Mouse (Mus musculus): ENCODE measurements at regions not wholly inside any gene's neighbourhood (a gene's known extent, or its start where the extent isn't known, plus 50 kb on each side); places are given as distances from the start of the nearest gene placed in this dataset.

- DNase-seq, result no peak
Observed at GRCm38 (mm10) chr19:26938911-26939310, 53.2 kb downstream of the Gm815 start.

- no peak for DNase-seq
Observed at GRCm38 (mm10) chr19:26944006-26944405, 58.3 kb downstream of the Gm815 start.

GRCm38 (mm10) chr19:26946562-26946961 lies 60.9 kb downstream of the Gm815 start:
- DNase-seq, result no peak

GRCm38 (mm10) chr19:26948479-26948878 lies 62.8 kb downstream of the Gm815 start:
- no peak for DNase-seq

- DNase-seq, result no peak
Observed at GRCm38 (mm10) chr19:26949153-26949552, 63.5 kb downstream of the Gm815 start.

GRCm38 (mm10) chr19:26953348-26953747 lies 67.7 kb downstream of the Gm815 start:
- no peak for DNase-seq

GRCm38 (mm10) chr19:26966055-26966760 lies 80.5 kb downstream of the Gm815 start:
- no peak for DNase-seq

GRCm38 (mm10) chr19:26973058-26973457 lies 87.4 kb downstream of the Gm815 start:
- DNase-seq, result no peak

GRCm38 (mm10) chr19:26973773-26974548 lies 88.3 kb downstream of the Gm815 start:
- DNase-seq, result no peak

- DNase-seq, result no peak
Observed at GRCm38 (mm10) chr19:26974576-26975204, 89.0 kb downstream of the Gm815 start.

- no peak for DNase-seq
Observed at GRCm38 (mm10) chr19:26976604-26977322, 91.1 kb downstream of the Gm815 start.

- no peak for DNase-seq
Observed at GRCm38 (mm10) chr19:26977887-26978639, 92.4 kb downstream of the Gm815 start.

GRCm38 (mm10) chr19:26978640-26979007 lies 92.9 kb downstream of the Gm815 start:
- no peak for DNase-seq

- no peak for DNase-seq
Observed at GRCm38 (mm10) chr19:26979322-26979721, 93.6 kb downstream of the Gm815 start.

- no peak for DNase-seq
Observed at GRCm38 (mm10) chr19:26986672-26987071, 101.0 kb downstream of the Gm815 start.

GRCm38 (mm10) chr19:26987197-26987596 lies 101.5 kb downstream of the Gm815 start:
- no peak for DNase-seq

- DNase-seq, result no peak
Observed at GRCm38 (mm10) chr19:26987909-26988456, 102.3 kb downstream of the Gm815 start.

- no peak for DNase-seq
Observed at GRCm38 (mm10) chr19:26994586-26995352, 109.1 kb downstream of the Gm815 start.

GRCm38 (mm10) chr19:26999596-26999995 lies 113.9 kb downstream of the Gm815 start:
- DNase-seq, result no peak

GRCm38 (mm10) chr19:27021930-27022329 lies 136.2 kb downstream of the Gm815 start:
- no peak for DNase-seq

- no peak for DNase-seq
Observed at GRCm38 (mm10) chr19:27022917-27023316, 137.2 kb downstream of the Gm815 start.

All from B cell, adult 2 months (primary cell).